Mouse (Mus musculus) liver, embryonic 13.5 days (tissue): ENCODE data around the gene Rbms3. TPM values are rescaled to one million over a fixed set of nuclear protein-coding genes. Genes with fewer than 3 reads are reported as not detected.

Experiments
- ATAC-seq: fragments of 200-750 bp; cut with Nextera tagmentation; 2 replicates; pipeline ENCODE4 v1.8.0; 2017; ENCODE audit warnings: low read depth, mild to moderate bottlenecking, moderate number of reproducible peaks, moderate library complexity
- DNase-seq: peaks from one replicate; pipeline ENCODE4 v3.0.0; 2022
- H3K27ac ChIP-seq: fragments of 300-500 bp; sonication (generic); 2 replicates; pipeline ENCODE4 v1.5.1; 2015; ENCODE audit warnings: moderate library complexity, mild to moderate bottlenecking, inconsistent platforms
- H3K27me3 ChIP-seq: fragments of 300-500 bp; sonication (generic); 2 replicates; pipeline ENCODE4 v1.6.1; 2015; ENCODE audit warnings: mild to moderate bottlenecking, inconsistent platforms
- H3K36me3 ChIP-seq: fragments of 300-500 bp; sonication (generic); 2 replicates; pipeline ENCODE4 v1.6.1; 2015; ENCODE audit warnings: mild to moderate bottlenecking, inconsistent platforms
- H3K4me1 ChIP-seq: fragments of 300-500 bp; sonication (generic); replicated peaks from 2 replicates; pipeline ENCODE4 v1.6.1; 2015; ENCODE audit warnings: inconsistent platforms
- H3K4me2 ChIP-seq: fragments of 300-500 bp; sonication (generic); 2 replicates; pipeline ENCODE4 v1.6.1; 2015; ENCODE audit warnings: inconsistent platforms, mild to moderate bottlenecking, moderate library complexity
- H3K4me3 ChIP-seq: fragments of 300-500 bp; sonication (generic); replicated peaks from 2 replicates; pipeline ENCODE4 v1.5.1; 2015; ENCODE audit warnings: mild to moderate bottlenecking, inconsistent platforms
- H3K9ac ChIP-seq: fragments of 300-500 bp; sonication (generic); 2 replicates; pipeline ENCODE4 v1.6.1; 2015; ENCODE audit warnings: mild to moderate bottlenecking, inconsistent platforms
- H3K9me3 ChIP-seq: fragments of 300-500 bp; sonication (generic); replicated peaks from 2 replicates; pipeline ENCODE4 v1.6.1; 2016; ENCODE audit warnings: inconsistent platforms
- WGBS: fragments of 180-500 bp; shearing (Covaris S2); methylation state at CpG from one replicate; pipeline ENCODE4 v1.1.7; 2015; ENCODE audit not compliant: insufficient replicate concordance; 5-methylcytosine and 5-hydroxymethylcytosine counted together
- polyA plus RNA-seq: library from polyadenylated mRNA; unstranded; fragments of >200 nt; fragmentation: Nextera tagmentation; extraction: Ambion mirVana; gene quantifications from 2 replicates; pipeline ENCODE4 v1.2.1, GENCODE M21; 2015

Rbms3 gene
- polyA plus RNA-seq, 1 experiment from 2014 or later: 5.1 TPM

DNA sequence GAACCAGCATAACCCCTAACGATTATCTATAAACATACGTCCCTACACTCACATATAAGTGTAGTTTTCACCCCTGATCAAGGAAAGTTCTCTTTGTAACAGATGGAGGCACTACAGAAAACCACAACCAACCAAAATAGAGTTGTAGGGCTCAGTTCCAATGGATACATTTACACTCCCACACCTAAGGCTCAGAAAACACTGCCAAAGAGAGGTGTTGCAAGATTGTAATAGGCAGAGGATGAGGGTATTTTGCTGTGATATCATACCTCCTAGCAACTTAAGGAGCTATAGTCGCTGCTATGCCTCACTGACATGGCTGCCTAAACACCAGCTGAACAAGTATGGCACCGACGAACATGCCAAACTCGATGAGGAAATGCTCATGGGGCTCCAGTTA, 44.4 kb downstream of the Rbms3 start:
- ATAC-seq: no peak
- H3K4me1 ChIP-seq: no peaks in the 10 kb centered on the region

DNA sequence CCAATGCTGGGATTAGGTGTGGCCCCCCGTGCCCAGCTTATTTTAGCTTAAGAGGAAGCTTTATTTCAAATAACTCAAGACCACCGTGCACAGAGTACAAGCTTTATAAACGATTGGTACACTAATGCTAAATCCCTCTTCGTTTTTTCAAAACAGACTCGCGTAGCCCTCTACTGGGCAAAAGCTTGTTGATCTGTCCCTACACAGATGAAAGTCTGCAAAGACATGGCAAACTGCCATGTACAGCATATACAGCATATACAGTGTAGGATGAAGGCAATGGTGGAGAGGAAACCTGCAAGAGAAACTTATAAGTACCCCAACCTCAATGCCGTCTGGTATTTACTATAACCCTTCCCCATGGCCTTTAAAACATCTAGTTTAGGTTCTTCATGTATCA, 46.1 kb downstream of the Rbms3 start:
- 68% methylated on average over 7 of the region's 7 CpGs for WGBS
- H3K9me3 ChIP-seq: no peaks in the 10 kb centered on the region
- ATAC-seq: no peak
- no peak overlapping the region for H3K4me2 ChIP-seq
- H3K36me3 ChIP-seq: no peaks in the 10 kb centered on the region
- H3K27me3 ChIP-seq: no peaks in the 10 kb centered on the region
- no peak overlapping the region for H3K4me3 ChIP-seq
- H3K4me1 ChIP-seq: no peaks in the 10 kb centered on the region
- no peak overlapping the region for H3K9ac ChIP-seq
- no peak for DNase-seq
- H3K27ac ChIP-seq: no peak overlapping the region

More for the DNA sequence above, 44.4 kb downstream of the Rbms3 start:
- Histone ChIP-seq H3K4me2 (no peak overlapping the region), H3K9me3 (no peaks in the 10 kb centered on the region), H3K9ac (no peak overlapping the region), H3K4me3 (no peak overlapping the region), H3K27ac (no peak overlapping the region), H3K36me3 (no peaks in the 10 kb centered on the region), H3K27me3 (no peaks in the 10 kb centered on the region)
- WGBS: 69% methylated on average over 6 of the region's 6 CpGs
- no peak for DNase-seq

DNA sequence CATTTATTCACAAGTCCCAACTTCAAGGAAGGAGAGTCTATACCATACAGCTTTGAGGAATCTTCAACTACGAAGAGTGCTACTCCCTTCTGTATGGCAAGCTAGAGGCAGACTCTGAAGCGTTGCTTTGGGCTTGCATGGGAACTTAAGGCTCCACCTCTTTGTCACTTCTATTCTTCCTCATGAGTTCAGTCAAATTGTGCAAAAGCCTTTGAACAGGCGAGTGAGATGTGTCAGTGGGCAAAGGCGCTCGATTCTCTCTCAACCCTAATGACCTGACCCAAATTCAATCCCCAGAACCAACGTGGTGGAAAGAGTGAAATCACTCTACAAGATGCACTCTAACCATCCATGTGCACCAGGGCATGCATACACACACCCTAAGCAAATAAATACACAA, 47.1 kb downstream of the Rbms3 start:
- Histone ChIP-seq H3K36me3 (no peaks in the 10 kb centered on the region), H3K27ac (no peak overlapping the region), H3K4me3 (no peak overlapping the region), H3K4me2 (no peak overlapping the region), H3K27me3 (no peaks in the 10 kb centered on the region), H3K9ac (no peak overlapping the region), H3K9me3 (no peaks in the 10 kb centered on the region), H3K4me1 (no peaks in the 10 kb centered on the region)
- WGBS: 63% methylated on average over 6 of the region's 6 CpGs
- no peak for ATAC-seq
- DNase-seq: no peak

DNA sequence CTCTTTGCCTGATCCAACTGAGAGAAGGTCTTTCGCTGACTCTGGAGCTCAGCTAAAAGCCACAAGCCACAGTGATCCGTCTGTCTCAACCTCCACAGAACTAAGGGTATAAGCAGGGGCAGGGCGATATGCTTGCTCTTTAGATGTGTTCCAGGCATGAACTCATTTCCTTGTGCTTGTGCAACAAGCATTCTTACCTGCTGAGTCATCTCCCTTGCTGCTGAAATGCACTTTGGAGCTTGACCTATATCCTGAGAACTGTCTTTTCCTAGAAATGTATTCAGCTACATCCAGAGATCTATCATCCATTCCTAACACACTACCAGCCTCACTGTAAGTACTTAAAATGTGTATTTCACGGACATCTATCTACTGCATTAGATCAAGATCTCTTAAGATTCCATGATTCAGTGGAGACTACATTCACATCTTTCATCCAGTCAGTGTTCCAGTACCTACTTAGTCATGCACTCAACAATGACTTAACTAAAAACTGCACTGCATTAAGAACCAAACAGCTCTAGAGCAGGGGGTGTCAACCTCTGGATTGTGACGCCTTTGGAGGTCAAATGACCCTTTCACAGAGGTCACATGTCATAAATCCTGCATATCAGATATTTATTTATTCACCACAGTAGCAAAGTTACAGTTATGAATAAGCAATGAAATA, 58.4 kb downstream of the Rbms3 start:
- ATAC-seq (no peak), DNase-seq (no peak)
- Histone ChIP-seq H3K9ac (no peak overlapping the region), H3K27me3 (no peaks in the 10 kb centered on the region), H3K27ac (no peak overlapping the region), H3K4me1 (no peaks in the 10 kb centered on the region), H3K4me2 (no peak overlapping the region), H3K9me3 (no peaks in the 10 kb centered on the region), H3K4me3 (no peak overlapping the region), H3K36me3 (no peaks in the 10 kb centered on the region)
- 40% methylated on average over 5 of the region's 5 CpGs for WGBS

DNA sequence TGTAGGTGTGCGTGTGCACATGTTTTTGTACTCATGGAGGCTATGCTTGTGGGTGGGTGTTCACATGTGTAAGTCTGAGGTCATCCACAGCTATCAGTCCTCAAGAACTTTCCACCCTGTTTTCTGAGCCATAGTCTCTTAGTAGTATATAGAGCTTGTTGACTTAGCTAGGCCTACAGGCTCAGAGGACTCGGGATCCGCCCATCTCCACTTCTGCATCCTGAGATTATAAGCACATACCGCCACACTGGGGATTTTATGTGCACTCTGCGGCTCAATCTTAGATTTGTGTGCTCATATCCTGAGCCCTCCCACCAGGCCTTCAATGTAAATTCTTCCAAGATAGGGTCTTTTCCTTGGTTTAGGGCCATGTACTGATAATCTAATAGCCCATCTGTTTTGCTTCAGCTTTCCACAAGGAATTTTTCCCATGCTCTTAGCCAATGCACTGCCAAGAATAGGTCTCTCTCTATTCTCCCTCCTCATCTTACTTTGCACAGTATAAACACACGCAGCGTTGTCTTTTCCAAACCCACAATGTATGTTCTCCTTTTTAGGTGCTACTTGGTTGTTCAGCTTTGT, 59.4 kb downstream of the Rbms3 start:
- Histone ChIP-seq H3K9ac (no peak overlapping the region), H3K4me2 (no peak overlapping the region), H3K27ac (no peak overlapping the region), H3K36me3 (no peaks in the 10 kb centered on the region), H3K4me3 (no peak overlapping the region), H3K27me3 (no peaks in the 10 kb centered on the region), H3K4me1 (no peaks in the 10 kb centered on the region), H3K9me3 (no peaks in the 10 kb centered on the region)
- no peak for ATAC-seq
- no peak for DNase-seq
- WGBS: 63% methylated on average over 7 of the region's 7 CpGs

DNA sequence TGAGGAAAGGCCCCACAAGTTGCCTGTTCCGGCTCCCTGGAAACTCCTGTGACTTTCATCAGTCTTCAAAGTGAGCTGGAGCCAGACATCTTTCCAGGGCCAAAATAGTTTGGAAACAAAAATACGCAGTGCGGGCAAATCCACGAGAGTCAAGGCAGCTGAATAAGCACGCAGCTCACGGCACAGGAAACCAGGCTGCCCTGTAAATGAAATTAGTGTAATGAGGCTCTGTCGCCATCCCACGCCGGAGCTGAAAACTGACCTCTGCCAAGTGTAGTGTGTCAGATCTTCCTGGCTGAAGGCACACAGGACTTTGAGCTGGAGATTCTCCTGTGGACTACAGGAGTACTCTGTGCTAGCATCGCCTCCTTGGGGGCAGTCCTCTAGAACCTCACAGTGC, 63.4 kb downstream of the Rbms3 start:
- no peaks in the 10 kb centered on the region for H3K36me3 ChIP-seq
- no peak overlapping the region for H3K4me2 ChIP-seq
- no peak overlapping the region for H3K9ac ChIP-seq
- H3K4me3 ChIP-seq: no peak overlapping the region
- DNase-seq (no peak), ATAC-seq (no peak)
- no peaks in the 10 kb centered on the region for H3K27me3 ChIP-seq
- no peaks in the 10 kb centered on the region for H3K4me1 ChIP-seq
- no peak overlapping the region for H3K27ac ChIP-seq
- H3K9me3 ChIP-seq: no peaks in the 10 kb centered on the region
- 64% methylated on average over 10 of the region's 10 CpGs for whole genome bisulfite sequencing

DNA sequence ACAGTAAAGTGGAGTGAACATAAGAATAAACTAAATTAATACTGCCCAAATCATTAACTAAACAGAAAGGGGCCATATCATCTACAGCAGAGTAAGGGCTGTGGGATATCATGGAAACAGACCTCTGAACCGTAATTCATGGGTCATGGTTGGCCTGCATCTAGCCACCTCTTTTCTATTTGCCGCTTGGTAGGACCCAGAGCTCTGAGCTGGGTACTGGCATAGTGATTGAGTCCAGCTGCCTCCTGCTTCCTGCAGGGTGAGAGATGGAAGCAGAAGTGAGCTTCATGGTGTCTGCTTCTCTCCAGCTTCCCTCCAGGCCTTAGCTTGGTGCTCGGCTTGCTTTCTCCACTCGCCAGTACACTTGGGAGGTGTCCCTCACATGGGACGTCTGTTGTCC, 71.2 kb downstream of the Rbms3 start:
- Histone ChIP-seq H3K4me2 (no peak overlapping the region), H3K4me1 (no peaks in the 10 kb centered on the region), H3K27ac (no peak overlapping the region), H3K4me3 (no peak overlapping the region), H3K9me3 (no peaks in the 10 kb centered on the region), H3K36me3 (no peaks in the 10 kb centered on the region), H3K9ac (no peak overlapping the region), H3K27me3 (no peaks in the 10 kb centered on the region)
- DNase-seq: no peak
- 72% methylated on average over 5 of the region's 5 CpGs for WGBS
- ATAC-seq: no peak

DNA sequence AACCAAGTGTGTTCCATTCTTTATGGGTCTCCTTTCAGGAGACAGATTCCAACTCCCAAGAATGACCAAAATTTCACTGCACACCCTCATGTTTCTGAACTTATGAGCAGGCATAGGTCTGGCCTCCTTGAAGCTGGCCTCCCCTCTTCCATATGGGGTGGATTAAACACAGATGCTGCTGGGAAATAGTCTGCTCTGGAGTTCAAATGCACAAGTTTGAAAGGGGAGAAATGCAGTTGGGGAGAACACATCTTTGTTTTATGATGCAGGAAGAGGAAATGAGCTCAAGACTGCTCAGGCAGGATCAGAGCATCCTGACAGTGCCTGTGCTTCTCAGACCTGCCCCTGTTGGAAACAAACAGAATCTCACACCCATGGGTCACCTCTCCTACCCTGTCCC, 75.4 kb downstream of the Rbms3 start:
- Histone ChIP-seq H3K4me1 (no peaks in the 10 kb centered on the region), H3K9me3 (no peaks in the 10 kb centered on the region), H3K36me3 (no peaks in the 10 kb centered on the region), H3K27me3 (no peaks in the 10 kb centered on the region), H3K4me2 (no peak overlapping the region), H3K4me3 (no peak overlapping the region), H3K27ac (no peak overlapping the region), H3K9ac (no peak overlapping the region)
- ATAC-seq (no peak), DNase-seq (no peak)

DNA sequence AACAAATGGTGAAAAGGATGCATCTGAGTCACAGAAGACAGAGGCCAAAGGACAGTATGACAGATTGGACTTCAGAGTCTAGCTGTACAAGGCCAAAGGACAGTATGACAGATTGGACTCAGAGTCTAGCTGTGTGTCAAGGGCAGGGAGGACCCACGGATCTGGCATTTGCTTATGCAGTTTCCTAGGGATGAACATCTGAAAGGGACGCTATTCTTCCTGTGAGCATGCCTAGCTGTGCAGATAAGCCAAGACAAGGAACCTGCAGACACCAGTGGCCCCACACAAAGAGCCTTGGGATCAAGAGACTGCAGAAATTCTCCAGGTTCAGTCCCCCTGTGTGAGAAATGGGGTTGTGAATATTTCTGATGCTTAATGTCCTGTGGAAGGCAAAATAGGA, 100.4 kb downstream of the Rbms3 start:
- DNase-seq: no peak
- 61% methylated on average over 2 of the region's 2 CpGs for WGBS
- H3K4me2 ChIP-seq: no peak overlapping the region
- H3K27me3 ChIP-seq: no peaks in the 10 kb centered on the region
- H3K36me3 ChIP-seq: no peaks in the 10 kb centered on the region
- 0 out of 2 replicates have a peak, but pooled peaks cover 4% of the 10 kb centered on the region for H3K9me3 ChIP-seq
- H3K9ac ChIP-seq: no peak overlapping the region
- no peak overlapping the region for H3K4me3 ChIP-seq
- H3K27ac ChIP-seq: no peak overlapping the region
- H3K4me1 ChIP-seq: no peaks in the 10 kb centered on the region
- no peak for ATAC-seq

DNA sequence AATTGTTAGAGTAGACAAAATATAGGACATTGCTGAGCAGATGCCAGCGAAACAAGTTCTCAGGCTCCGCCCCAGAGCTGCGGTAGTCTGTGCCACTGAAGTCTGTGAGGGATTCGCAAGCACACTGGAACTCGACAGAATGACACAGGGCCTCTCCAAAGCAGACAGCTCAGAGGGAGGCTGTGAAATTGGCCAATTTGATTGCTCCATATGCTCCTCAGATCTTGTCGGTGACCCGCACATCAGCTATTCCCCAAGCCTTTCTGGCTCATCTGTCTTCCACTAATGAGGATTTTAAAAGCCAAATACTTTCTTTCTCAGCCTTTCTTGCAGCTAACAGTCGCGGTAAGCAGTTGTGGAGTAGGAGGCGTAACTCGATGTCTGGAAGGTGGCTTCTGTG, 120.8 kb downstream of the Rbms3 start:
- H3K36me3 ChIP-seq: no peaks in the 10 kb centered on the region
- no peak for ATAC-seq
- 76% methylated on average over 11 of the region's 11 CpGs for WGBS
- H3K27me3 ChIP-seq: no peaks in the 10 kb centered on the region
- H3K9ac ChIP-seq: no peak overlapping the region
- H3K4me3 ChIP-seq: no peak overlapping the region
- no peaks in the 10 kb centered on the region for H3K4me1 ChIP-seq
- no peak for DNase-seq
- H3K27ac ChIP-seq: no peak overlapping the region
- H3K9me3 ChIP-seq: 0 out of 2 replicates have a peak, but pooled peaks cover 6% of the 10 kb centered on the region
- H3K4me2 ChIP-seq: no peak overlapping the region

DNA sequence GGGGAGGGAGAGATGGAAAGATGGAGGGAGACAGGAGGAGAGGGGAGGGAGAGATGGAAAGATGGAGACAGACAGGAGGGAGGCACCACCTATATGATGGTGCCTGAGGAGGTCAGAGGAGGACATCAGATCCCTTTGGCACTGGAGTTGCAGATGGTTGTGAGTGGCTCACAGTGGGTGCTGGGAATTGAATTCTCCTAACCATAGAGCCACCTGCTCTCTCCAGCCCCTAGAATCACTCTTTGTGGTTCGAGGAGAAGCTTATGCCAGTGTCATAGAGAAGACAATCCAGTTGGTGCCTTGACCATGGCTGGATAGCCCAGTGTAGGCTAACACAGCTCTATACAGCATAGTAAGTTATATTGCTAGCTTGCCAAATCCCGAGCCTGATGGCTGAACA, 137.8 kb downstream of the Rbms3 start:
- no peak for ATAC-seq

DNA sequence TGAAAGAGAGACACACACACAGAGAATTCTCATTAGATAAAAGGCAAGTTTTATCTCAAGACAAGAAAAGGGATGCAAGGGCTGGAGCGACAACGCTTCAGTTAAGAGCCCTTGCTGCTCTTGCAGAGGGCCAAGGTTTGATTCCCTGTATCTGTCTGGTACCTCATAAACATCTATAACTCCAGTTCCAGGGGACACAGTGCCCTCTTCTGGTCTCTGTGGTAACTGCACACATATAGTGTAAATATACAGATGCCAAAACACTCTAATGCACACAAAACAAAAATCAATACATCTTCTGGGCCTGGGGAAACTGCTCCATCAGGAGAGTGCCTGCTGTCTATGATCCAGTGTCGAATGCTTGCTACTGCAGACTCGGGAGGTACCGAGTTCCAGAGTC, 145.3 kb downstream of the Rbms3 start:
- WGBS: 66% methylated on average over 5 of the region's 5 CpGs
- DNase-seq: no peak

More for the DNA sequence above, 137.8 kb downstream of the Rbms3 start:
- no peaks in the 10 kb centered on the region for H3K9me3 ChIP-seq
- H3K4me3 ChIP-seq: no peak overlapping the region
- H3K27ac ChIP-seq: no peak overlapping the region
- H3K9ac ChIP-seq: no peak overlapping the region
- H3K27me3 ChIP-seq: no peaks in the 10 kb centered on the region
- WGBS: 45% methylated on average over 2 of the region's 2 CpGs
- H3K36me3 ChIP-seq: no peaks in the 10 kb centered on the region
- no peak overlapping the region for H3K4me2 ChIP-seq
- no peaks in the 10 kb centered on the region for H3K4me1 ChIP-seq
- DNase-seq: no peak

More for the DNA sequence above, 145.3 kb downstream of the Rbms3 start:
- H3K27ac ChIP-seq: no peak overlapping the region
- no peak overlapping the region for H3K9ac ChIP-seq
- no peaks in the 10 kb centered on the region for H3K4me1 ChIP-seq
- H3K4me2 ChIP-seq: no peak overlapping the region
- no peaks in the 10 kb centered on the region for H3K27me3 ChIP-seq
- ATAC-seq: no peak
- no peaks in the 10 kb centered on the region for H3K36me3 ChIP-seq
- no peaks in the 10 kb centered on the region for H3K9me3 ChIP-seq
- H3K4me3 ChIP-seq: no peak overlapping the region
